Mouse (Mus musculus) hindbrain, embryonic 12.5 days (tissue): ENCODE measurements around the gene Serinc3. TPM values are rescaled to one million over a fixed set of nuclear protein-coding genes. Genes with fewer than 3 reads are reported as not detected.

ENCODE experiments used
- ATAC-seq: fragments of 200-750 bp; cut with Nextera tagmentation; 2 replicates; pipeline ENCODE4 v1.8.0; 2017; ENCODE audit warnings: moderate TSS enrichment; ENCODE audit not compliant: low FRiP score
- H3K27ac ChIP-seq: fragments of 300-500 bp; sonication (generic); 2 replicates; pipeline ENCODE4 v1.5.1; 2016; ENCODE audit warnings: mild to moderate bottlenecking
- H3K27me3 ChIP-seq: fragments of 300-500 bp; sonication (generic); 2 replicates; pipeline ENCODE4 v1.6.1; 2016; ENCODE audit warnings: mild to moderate bottlenecking
- H3K36me3 ChIP-seq: fragments of 300-500 bp; sonication (generic); 2 replicates; pipeline ENCODE4 v1.6.1; 2016; ENCODE audit warnings: mild to moderate bottlenecking
- H3K4me1 ChIP-seq: fragments of 300-500 bp; sonication (generic); 2 replicates; pipeline ENCODE4 v1.6.1; 2016
- H3K4me2 ChIP-seq: fragments of 300-500 bp; sonication (generic); replicated peaks from 2 replicates; pipeline ENCODE4 v1.6.1; 2016; ENCODE audit warnings: mild to moderate bottlenecking
- H3K4me3 ChIP-seq: fragments of 300-500 bp; sonication (generic); 2 replicates; pipeline ENCODE4 v1.5.1; 2016; ENCODE audit warnings: mild to moderate bottlenecking
- H3K9ac ChIP-seq: fragments of 300-500 bp; sonication (generic); 2 replicates; pipeline ENCODE4 v1.6.1; 2016; ENCODE audit warnings: mild to moderate bottlenecking, moderate library complexity
- H3K9me3 ChIP-seq: fragments of 300-500 bp; sonication (generic); replicated peaks from 2 replicates; pipeline ENCODE4 v1.6.1; 2016; ENCODE audit warnings: mild to moderate bottlenecking
- WGBS: fragments of 180-500 bp; shearing (Covaris S2); methylation state at CpG from one replicate; pipeline ENCODE4 v1.1.7; 2016; 5-methylcytosine and 5-hydroxymethylcytosine counted together
- polyA plus RNA-seq: library from polyadenylated mRNA; unstranded; fragments of >200 nt; fragmentation: Nextera tagmentation; extraction: Ambion mirVana; gene quantifications from 2 replicates; pipeline ENCODE4 v1.2.1, GENCODE M21; 2016

The Serinc3 gene
- polyA plus RNA-seq, 1 experiment from 2014 or later = 36.2 TPM

DNA sequence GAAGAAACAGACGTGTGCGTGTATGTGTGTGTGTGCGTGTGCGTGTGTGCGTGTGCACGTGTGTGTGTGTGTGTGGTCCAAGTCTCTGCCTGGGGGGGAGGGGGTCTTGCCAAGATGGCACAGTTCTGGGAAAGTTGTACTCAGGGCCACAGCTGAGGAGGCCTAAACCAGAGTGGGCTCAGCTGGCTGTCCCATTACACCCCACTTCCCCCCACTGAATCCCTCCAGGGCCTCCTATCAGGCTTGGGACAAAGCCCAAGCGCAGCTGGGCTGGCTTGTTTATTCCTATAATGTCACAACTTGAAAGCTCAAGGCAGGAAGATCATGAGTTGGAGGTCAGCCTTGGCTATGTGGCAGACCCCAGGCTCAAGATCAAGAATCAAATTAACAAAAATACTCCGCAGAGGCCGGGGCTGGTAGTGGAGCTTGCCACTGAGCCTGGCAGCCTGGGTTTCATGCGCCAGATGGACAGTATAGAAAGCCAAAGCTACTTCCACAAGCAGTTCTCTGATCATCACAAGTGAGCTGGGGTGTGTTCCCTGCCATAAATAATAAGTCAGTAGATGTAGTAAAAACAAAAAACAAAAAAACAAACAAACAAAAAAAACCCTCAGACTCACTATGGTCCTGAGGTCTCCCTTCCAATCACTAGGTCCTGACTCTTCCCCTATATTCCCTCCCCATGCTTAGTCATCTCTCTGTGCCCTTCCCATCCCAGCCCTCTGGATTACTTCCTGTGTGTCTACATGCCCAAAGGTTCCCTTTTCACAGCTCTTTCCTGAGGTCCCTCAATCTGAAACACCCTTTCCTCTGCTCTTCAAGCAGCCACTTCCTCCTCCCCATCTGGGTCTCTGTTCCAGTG lies 61.5 kb downstream of the Serinc3 start:
- no peak overlapping the region for H3K9ac ChIP-seq
- no peaks in the 10 kb centered on the region for H3K9me3 ChIP-seq
- no peaks in the 10 kb centered on the region for H3K36me3 ChIP-seq
- WGBS = 93% methylated on average over 10 of the region's 10 CpGs
- no peak for ATAC-seq
- no peaks in the 10 kb centered on the region for H3K27me3 ChIP-seq
- no peak overlapping the region for H3K4me3 ChIP-seq
- H3K4me1 ChIP-seq = no peaks in the 10 kb centered on the region
- no peak overlapping the region for H3K27ac ChIP-seq
- H3K4me2 ChIP-seq = no peak overlapping the region

DNA sequence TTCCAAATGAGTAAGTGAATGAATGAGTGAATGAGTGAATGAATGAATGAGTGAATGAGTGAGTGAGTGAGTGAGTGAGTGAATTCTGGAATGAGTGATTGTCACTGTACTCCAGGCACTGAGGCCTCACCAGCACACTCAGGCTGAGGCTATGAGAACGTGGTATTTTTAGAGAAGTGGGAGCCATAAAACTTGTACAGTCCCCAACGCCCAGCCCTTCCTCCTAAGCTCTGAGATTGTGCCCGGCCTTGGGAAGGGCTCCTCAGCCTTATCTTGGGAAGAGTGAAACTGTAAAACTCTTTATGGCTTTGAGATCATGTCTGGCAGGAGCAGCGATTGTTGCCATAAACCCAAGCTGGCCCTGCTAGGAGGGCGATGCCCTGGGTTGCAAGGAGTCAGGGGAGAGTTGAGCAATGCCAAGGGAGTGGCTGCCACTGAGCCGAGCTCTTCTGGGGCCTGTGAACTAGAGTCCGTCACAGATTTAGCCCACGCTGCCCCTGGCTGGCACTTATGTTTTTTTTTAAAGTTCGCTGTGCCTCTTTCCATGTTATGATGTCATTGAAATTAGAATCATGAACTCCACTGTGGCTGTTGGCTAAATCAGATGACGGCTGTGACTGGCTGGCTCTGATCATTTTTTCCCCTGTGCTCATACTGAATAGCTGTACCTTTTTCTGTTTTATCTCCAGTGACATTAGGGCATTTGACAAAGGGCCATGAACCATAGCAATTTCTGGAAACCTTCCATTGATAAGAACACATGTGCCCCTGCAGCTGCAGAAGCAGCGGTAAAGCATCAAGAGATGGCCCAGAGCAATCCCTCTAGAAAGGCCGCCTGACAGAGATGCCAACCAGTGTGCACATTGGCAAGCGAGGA lies 64.6 kb downstream of the Serinc3 start:
- Histone ChIP-seq H3K9ac (no peak overlapping the region), H3K36me3 (no peaks in the 10 kb centered on the region), H3K4me3 (no peak overlapping the region), H3K4me1 (no peaks in the 10 kb centered on the region), H3K9me3 (no peaks in the 10 kb centered on the region), H3K4me2 (no peak overlapping the region), H3K27ac (no peak overlapping the region), H3K27me3 (no peaks in the 10 kb centered on the region)
- WGBS = 86% methylated on average over 13 of the region's 13 CpGs
- no peak for ATAC-seq

DNA sequence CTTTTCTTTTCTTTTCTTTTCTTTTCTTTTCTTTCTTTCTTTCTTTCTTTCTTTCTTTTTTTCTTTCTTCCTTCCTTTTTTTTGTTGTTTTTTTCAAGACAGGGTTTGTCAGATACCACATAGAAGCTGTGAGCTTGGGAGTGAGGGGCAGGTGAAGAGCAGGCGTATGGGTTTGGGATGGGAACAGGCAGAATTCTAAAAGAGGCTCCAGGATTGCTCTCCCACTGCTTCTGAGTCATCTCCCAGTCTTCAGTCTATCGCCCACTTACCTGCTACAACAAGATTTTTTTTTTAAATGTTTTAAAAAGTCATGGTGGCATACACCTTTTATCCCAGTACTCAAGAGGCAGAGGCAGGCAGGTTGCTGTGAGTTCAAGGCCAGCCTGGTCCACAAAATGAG lies 66.9 kb downstream of the Serinc3 start:
- ATAC-seq = no peak
- Histone ChIP-seq H3K4me3 (no peak overlapping the region), H3K27me3 (no peaks in the 10 kb centered on the region), H3K9me3 (no peaks in the 10 kb centered on the region), H3K4me1 (no peaks in the 10 kb centered on the region), H3K36me3 (no peaks in the 10 kb centered on the region), H3K9ac (no peak overlapping the region), H3K4me2 (no peak overlapping the region), H3K27ac (no peak overlapping the region)
- 90% methylated on average over 2 of the region's 2 CpGs for WGBS

GRCm38 (mm10) chr2:163575248-163575647 lies 69.7 kb downstream of the Serinc3 start:
- 46% methylated on average over 11 of the region's 11 CpGs for WGBS
- no peaks in the 10 kb centered on the region for H3K36me3 ChIP-seq
- H3K27ac ChIP-seq = no peak overlapping the region
- H3K4me1 ChIP-seq = no peaks in the 10 kb centered on the region
- H3K9ac ChIP-seq = no peak overlapping the region
- no peak for ATAC-seq
- no peaks in the 10 kb centered on the region for H3K9me3 ChIP-seq
- H3K4me2 ChIP-seq = no peak overlapping the region
- H3K4me3 ChIP-seq = no peak overlapping the region
- no peaks in the 10 kb centered on the region for H3K27me3 ChIP-seq

DNA sequence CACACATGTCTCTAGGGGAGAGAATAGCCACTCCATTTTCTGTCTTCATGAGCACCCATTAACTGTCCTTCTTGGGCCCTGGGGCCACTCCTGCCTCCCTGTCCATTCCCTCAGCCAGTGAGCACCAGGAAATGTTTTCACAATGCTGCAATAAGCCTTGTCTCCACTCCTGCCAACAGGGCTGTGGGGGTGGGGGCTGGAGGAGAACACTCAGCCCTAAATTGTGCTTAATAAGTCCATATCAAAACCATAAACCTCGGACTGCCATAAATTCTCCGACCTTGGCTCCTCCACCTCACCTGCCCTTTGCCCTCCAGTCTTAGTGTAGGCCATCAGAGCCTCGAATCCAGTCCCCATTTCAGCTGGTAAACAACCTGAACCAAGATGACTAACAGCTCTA lies 70.6 kb downstream of the Serinc3 start:
- no peaks in the 10 kb centered on the region for H3K36me3 ChIP-seq
- no peaks in the 10 kb centered on the region for H3K9me3 ChIP-seq
- H3K4me1 ChIP-seq = no peaks in the 10 kb centered on the region
- no peak overlapping the region for H3K9ac ChIP-seq
- no peak overlapping the region for H3K4me2 ChIP-seq
- no peak overlapping the region for H3K4me3 ChIP-seq
- H3K27me3 ChIP-seq = no peaks in the 10 kb centered on the region
- 81% methylated on average over 3 of the region's 3 CpGs for WGBS
- no peak for ATAC-seq
- no peak overlapping the region for H3K27ac ChIP-seq

Other genes with a start within 250 kb of the Serinc3 start
- 0.76 and 1.2 TPM in 2 replicates for gene Jph2, start 247.1 kb downstream of the Serinc3 start, polyA plus RNA-seq
- 67.9 and 70.8 TPM in 2 replicates for gene Oser1, start 220.4 kb downstream of the Serinc3 start, polyA plus RNA-seq
- 68.7 and 70.1 TPM in 2 replicates for gene Gdap1l1, start 206.7 kb downstream of the Serinc3 start, polyA plus RNA-seq
- gene Fitm2, start 172.5 kb downstream of the Serinc3 start, polyA plus RNA-seq = 13.0 and 13.1 TPM in 2 replicates
- gene R3hdml, start 152.8 kb downstream of the Serinc3 start, polyA plus RNA-seq = not detected in 2 replicates
- not detected in 2 replicates for gene Hnf4a, start 138.3 kb downstream of the Serinc3 start, polyA plus RNA-seq
- gene Ttpal, start 42.8 kb downstream of the Serinc3 start, polyA plus RNA-seq = 51.5 and 52.0 TPM in 2 replicates
- 109 and 113 TPM in 2 replicates for gene Pkig, start 13.3 kb upstream of the Serinc3 start, polyA plus RNA-seq
- gene Ada, start 105.1 kb upstream of the Serinc3 start, polyA plus RNA-seq = 4.0 and 4.3 TPM in 2 replicates
- 0.13 and 0.48 TPM in 2 replicates for gene Ccn5, start 175.7 kb upstream of the Serinc3 start, polyA plus RNA-seq
- not detected in 2 replicates for gene Kcnk15, start 208.5 kb upstream of the Serinc3 start, polyA plus RNA-seq